Mouse (Mus musculus): ENCODE measurements at regions not wholly inside any gene's neighbourhood (a gene's known extent, or its start where the extent isn't known, plus 50 kb on each side); places are given as distances from the start of the nearest gene placed in this dataset.

- no peak for TF ChIP-seq E2F4 (IDR thresholded peaks at IDR 0.05; ENCODE audit: borderline replicate concordance, low read depth, low read length)
- TF ChIP-seq POLR2A (IDR thresholded peaks at IDR 0.05; ENCODE audit: control insufficient read depth in 1 of 2, insufficient read depth in 1 of 2, low read depth in 1 of 2, low read length in 2 of 2, poor library complexity in 1 of 2), result peak in 1 of 2 experiments; percentile 59; a peak in 3 of 4 replicates
- peak; percentile 64 for TF ChIP-seq TAL1 (IDR thresholded peaks at IDR 0.05; ENCODE audit: low read length)
- TF ChIP-seq ZNF384 (IDR thresholded peaks at IDR 0.05; ENCODE audit: low read depth, low read length), result no peak
- TF ChIP-seq ZKSCAN1 (IDR thresholded peaks at IDR 0.05; ENCODE audit: low read depth, low read length), result no peak
- no peak for TF ChIP-seq CTCF (IDR thresholded peaks at IDR 0.05 in 2 of 3, conservative IDR thresholded peaks at IDR 0.05 in 1 of 3; ENCODE audit: control insufficient read depth in 1 of 3, insufficient read depth in 1 of 3, low read depth in 2 of 3, low read length in 3 of 3, poor library complexity in 1 of 3, severe bottlenecking in 1 of 3)
- TF ChIP-seq ETS1 (IDR thresholded peaks at IDR 0.05; ENCODE audit: low read depth, low read length), result peak; percentile 87
- TF ChIP-seq MYB (IDR thresholded peaks at IDR 0.05; ENCODE audit: low read depth, low read length), result no peak
- peak; percentile 75; the same call in 1 of the 2 replicates for TF ChIP-seq BHLHE40 (IDR thresholded peaks at IDR 0.05; ENCODE audit: borderline replicate concordance, low read depth, low read length)
- TF ChIP-seq NELFE (IDR thresholded peaks at IDR 0.05; ENCODE audit: low read depth, low read length), result peak; percentile 18; the same call in 1 of the 2 replicates
- no peak for TF ChIP-seq NRF1 (IDR thresholded peaks at IDR 0.05; ENCODE audit: insufficient read depth, low read depth, low read length, poor library complexity, severe bottlenecking)
- 0 out of 2 replicates have a peak, but pooled peaks have one; percentile 12 for TF ChIP-seq USF1 (IDR thresholded peaks at IDR 0.05; ENCODE audit: low read depth, low read length)
Measured at GRCm38 (mm10) chrX:12827299-12827872, 65.5 kb upstream of the Med14 start.

Measured in MEL (cell line).